Mouse (Mus musculus) cerebellum, adult 2 months (tissue): ENCODE data around the gene Acacb.

Experiments
- CTCF ChIP-seq: fragments of 200-500 bp; IDR thresholded peaks from 2 replicates; pipeline ENCODE4 v1.5.1; 2011; ENCODE audit warnings: low read depth, mild to moderate bottlenecking, control low read depth, low read length, moderate library complexity, borderline replicate concordance; ENCODE audit not compliant: insufficient read depth
- POLR2A ChIP-seq: fragments of 200-500 bp; IDR thresholded peaks from 2 replicates; pipeline ENCODE4 v1.6.1; 2011; ENCODE audit warnings: low read length, control low read depth, borderline replicate concordance; ENCODE audit not compliant: insufficient read depth

GRCm38 (mm10) chr5:114100390-114101099 is 45.8 kb upstream of the Acacb start:
- TF ChIP-seq CTCF = no peak
- TF ChIP-seq POLR2A = no peak
